Comparison of ENCODE assay signal across 8 mouse cellular contexts in the genomic region with DNA sequence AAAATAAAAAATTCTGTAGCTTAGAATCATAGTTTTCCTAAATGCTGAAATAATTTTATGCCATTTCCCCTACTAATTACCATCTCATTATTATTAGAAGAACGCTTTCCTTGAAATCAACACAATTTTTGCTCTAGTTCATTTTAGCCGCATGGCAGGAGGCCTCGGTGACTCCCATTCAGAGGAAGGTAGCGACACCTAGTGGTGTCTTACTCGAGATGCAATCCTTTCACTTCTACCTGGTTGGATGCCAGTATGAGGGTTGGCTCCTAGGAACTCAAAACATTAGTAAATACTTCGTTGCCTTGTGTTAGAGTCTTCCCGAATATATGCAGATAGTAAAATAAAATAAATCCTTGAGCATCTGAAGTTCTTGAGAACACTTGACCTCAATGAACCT.
DNase-seq lines count a peak whose midpoint lies in the region; ATAC-seq and TF ChIP-seq lines count a peak whose summit lies in the region.

No protein-coding gene starts in this region.

- no peak overlapping the region for H3K4me2 ChIP-seq in midbrain, postnatal 0 days (ENCODE audit: low read depth, low read length, poor library complexity, severe bottlenecking)

- peak; percentile 62; the same call in 1 of the 2 replicates for ATAC-seq in midbrain, postnatal 0 days (ENCODE audit: low FRiP score)

- DNase-seq in CD4-positive, CD25-positive, alpha-beta regulatory T cell, adult 2 months (ENCODE audit: low read depth, low spot score) = peak; percentile 82
- peak; percentile 29 to 45 for DNase-seq in adrenal gland, adult 18-20 months (ENCODE audit: low spot score in 2 of 2)
- DNase-seq in gastrocnemius, postnatal 36 days = peak; percentile 16 to 39
- DNase-seq in kidney, adult 8-10 months = peak; percentile 53 to 68
- DNase-seq in limb, embryonic 10.5 days (ENCODE audit: low spot score) = peak; percentile 71
- DNase-seq in midbrain, postnatal 0 days (ENCODE audit: low spot score) = peak; percentile 94

- H3K27me3 ChIP-seq in limb, embryonic 10.5 days (ENCODE audit: low read depth, poor library complexity, severe bottlenecking) = no peaks in the 10 kb centered on the region
- H3K27me3 ChIP-seq in midbrain, postnatal 0 days (ENCODE audit: insufficient read depth, low read length) = no peaks in the 10 kb centered on the region
- H3K27me3 ChIP-seq in testis, adult 2 months (ENCODE audit: control insufficient read depth, insufficient read depth, low read length) = no peaks in the 10 kb centered on the region

- H3K27ac ChIP-seq in cortical plate, adult 2 months (ENCODE audit: insufficient read depth, low read length) = no peak overlapping the region
- no peak overlapping the region for H3K27ac ChIP-seq in limb, embryonic 10.5 days
- no peak overlapping the region for H3K27ac ChIP-seq in midbrain, postnatal 0 days (ENCODE audit: low read depth, low read length)
- H3K27ac ChIP-seq in testis, adult 2 months (ENCODE audit: control insufficient read depth, insufficient read depth, low read depth, low read length) = no peak overlapping the region

- peaks cover 8% of the 10 kb centered on the region; the same call in 1 of the 2 replicates for H3K4me1 ChIP-seq in cortical plate, adult 2 months (ENCODE audit: control insufficient read depth, insufficient read depth, low read length)
- H3K4me1 ChIP-seq in limb, embryonic 10.5 days = no peaks in the 10 kb centered on the region
- peaks cover 13% of the 10 kb centered on the region for H3K4me1 ChIP-seq in midbrain, postnatal 0 days (ENCODE audit: insufficient read depth, low read length)
- no peaks in the 10 kb centered on the region for H3K4me1 ChIP-seq in testis, adult 2 months (ENCODE audit: control insufficient read depth, insufficient read depth, low read length)

- no peaks in the 10 kb centered on the region for H3K9me3 ChIP-seq in limb, embryonic 10.5 days (replicated peaks)
- H3K9me3 ChIP-seq in midbrain, postnatal 0 days (ENCODE audit: low read length) = no peaks in the 10 kb centered on the region

- peak; percentile 93 for TF ChIP-seq CTCF in cortical plate, adult 2 months (IDR thresholded peaks at IDR 0.05; ENCODE audit: extremely low read depth, insufficient read depth, low read length)
- TF ChIP-seq CTCF in midbrain, postnatal 0 days (IDR thresholded peaks at IDR 0.05) = peak; percentile 98
- TF ChIP-seq CTCF in testis, adult 2 months (IDR thresholded peaks at IDR 0.05; ENCODE audit: control insufficient read depth, insufficient read depth, insufficient replicate concordance, low read depth, low read length) = peak; percentile 67; the same call in 1 of the 2 replicates

- intact Hi-C loops in gastrocnemius, postnatal 36 days (cut with DNase I) = loop anchor here (2.0 to 10.0 kb wide), 4 partner anchors 757 to 1805 kb away; no protein-coding TSS in a partner anchor

- no peaks in the 10 kb centered on the region for H3K36me3 ChIP-seq in limb, embryonic 10.5 days
- H3K36me3 ChIP-seq in midbrain, postnatal 0 days (ENCODE audit: insufficient read depth, low read length) = no peaks in the 10 kb centered on the region
- no peaks in the 10 kb centered on the region for H3K36me3 ChIP-seq in testis, adult 2 months (ENCODE audit: control insufficient read depth, insufficient read depth, low read length)

- H3K9ac ChIP-seq in midbrain, postnatal 0 days (replicated peaks; ENCODE audit: low read length, poor library complexity, severe bottlenecking) = no peak overlapping the region

- no peak for TF ChIP-seq POLR2A in cortical plate, adult 2 months (IDR thresholded peaks at IDR 0.05; ENCODE audit: extremely low read depth, insufficient read depth, low read length)
- no peak for TF ChIP-seq POLR2A in testis, adult 2 months (IDR thresholded peaks at IDR 0.05; ENCODE audit: control insufficient read depth, low read depth, low read length)

- 16% methylated on average over 7 of the region's 7 CpGs for WGBS in limb, embryonic 10.5 days
- WGBS in midbrain, postnatal 0 days = 4% methylated on average over 7 of the region's 7 CpGs

- no peak overlapping the region for H3K4me3 ChIP-seq in cortical plate, adult 2 months (ENCODE audit: insufficient read depth, low read length)
- H3K4me3 ChIP-seq in limb, embryonic 10.5 days = no peak overlapping the region
- no peak overlapping the region for H3K4me3 ChIP-seq in midbrain, postnatal 0 days (ENCODE audit: low read depth, low read length)
- no peak overlapping the region for H3K4me3 ChIP-seq in testis, adult 2 months (ENCODE audit: control insufficient read depth, low read depth, low read length)

Comparison
In these comparisons a context has a peak if more than half of its experiments do, and no peak if none do; other contexts are left out.
1. DNase-seq: peak in every context shown above with its lines; median percentile 94 in midbrain, postnatal 0 days; 82 in CD4-positive, CD25-positive, alpha-beta regulatory T cell, adult 2 months; 71 in limb, embryonic 10.5 days; 60 in kidney, adult 8-10 months; 37 in adrenal gland, adult 18-20 months; 28 in gastrocnemius, postnatal 36 days.